Mouse (Mus musculus) erythroblast, embryonic 14.5 days (primary cell): ENCODE measurements around the gene Pacs1.

ENCODE experiments used
- GATA1 ChIP-seq: IDR thresholded peaks from 2 replicates; pipeline ENCODE4 v1.6.1; 2012; ENCODE audit warnings: low read length, inconsistent platforms, mixed read lengths
- TAL1 ChIP-seq: IDR thresholded peaks from 3 replicates; pipeline ENCODE4 v1.6.1; 2012; ENCODE audit warnings: low read length, inconsistent platforms, mixed read lengths

- TF ChIP-seq GATA1 (no peak), TAL1 (no peak)
Observed at GRCm38 (mm10) chr19:5093481-5094242, 179.3 kb downstream of the Pacs1 start.
